Mouse (Mus musculus): ENCODE measurements around the gene Zbtb32.

Gene Zbtb32

GRCm38 (mm10) chr7:30549880-30550279 lies 48.8 kb downstream of the Zbtb32 start:
- DNase-seq (ENCODE audit: extremely low read depth, low read depth, low spot score), result no peak

- no peak for DNase-seq (ENCODE audit: extremely low read depth, low read depth, low spot score)
Measured at GRCm38 (mm10) chr7:30544327-30544726, 54.4 kb downstream of the Zbtb32 start.

DNA sequence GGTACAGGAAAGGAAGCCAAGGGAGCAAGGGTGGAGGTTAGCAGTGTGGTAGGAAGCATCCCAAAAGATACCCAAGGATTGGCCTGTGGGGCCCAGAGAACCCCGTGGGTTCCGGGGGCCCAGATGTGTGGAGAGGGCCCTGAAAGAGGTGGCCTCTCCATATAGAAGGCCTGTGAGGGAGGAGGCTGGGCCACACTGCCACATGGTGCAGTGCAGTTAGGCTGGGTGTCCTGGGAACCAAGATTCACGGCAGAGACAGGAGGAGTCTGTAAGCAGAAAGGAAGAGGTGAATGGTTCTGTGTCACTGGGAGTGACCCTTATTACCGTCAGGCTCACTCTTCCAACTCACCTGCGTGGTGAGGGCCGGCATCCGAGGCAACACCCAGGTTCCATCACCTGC lies 58.1 kb downstream of the Zbtb32 start:
- DNase-seq (ENCODE audit: extremely low read depth, low read depth, low spot score), result no peak

All from fat pad, adult 2 months (tissue).